Mouse (Mus musculus) adrenal gland, postnatal 10 days (tissue): ENCODE measurements around the gene Hspa5. TPM values are rescaled to one million over a fixed set of nuclear protein-coding genes. Genes with fewer than 3 reads are reported as not detected.
"Not testable (repeated sequence)": the region's sequence is repeated elsewhere in the genome, so short reads cannot be mapped to it uniquely, and the experiment has no call there.

Experiments used
- DNase-seq: peaks from one replicate; pipeline ENCODE4 v3.0.0; 2021; ENCODE audit warnings: mixed read lengths
- total RNA-seq, 2 experiments: library from RNA; stranded (reverse); gene quantifications; 2 replicates each; pipeline ENCODE4 v1.2.3; 2021

The Hspa5 gene
- total RNA-seq, 2 experiments from 2014 or later, result 414 to 539 TPM

- no peak for DNase-seq
Observed at GRCm38 (mm10) chr2:34808057-34808456, 36.3 kb downstream of the Hspa5 start.

- no peak for DNase-seq
Observed at GRCm38 (mm10) chr2:34809568-34809967, 37.8 kb downstream of the Hspa5 start.

DNA sequence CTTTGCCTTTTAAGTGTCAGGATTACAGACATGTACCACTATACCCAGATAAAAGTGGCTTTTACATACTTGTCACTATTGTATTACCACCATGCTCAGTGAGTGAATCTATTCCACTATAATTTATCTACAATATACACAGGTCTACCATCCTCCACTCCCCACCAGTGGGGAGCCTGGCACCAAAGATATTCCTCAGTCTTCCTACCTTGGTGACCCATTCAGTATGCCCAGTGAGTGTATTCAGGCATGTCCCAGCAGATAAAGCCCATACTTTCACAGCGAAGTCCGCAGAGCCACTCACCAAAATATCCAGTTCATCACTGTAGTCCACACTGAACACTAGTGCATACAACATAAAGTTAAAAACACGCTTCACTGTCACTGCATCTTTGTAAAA lies 39.0 kb downstream of the Hspa5 start:
- DNase-seq, result no peak

DNA sequence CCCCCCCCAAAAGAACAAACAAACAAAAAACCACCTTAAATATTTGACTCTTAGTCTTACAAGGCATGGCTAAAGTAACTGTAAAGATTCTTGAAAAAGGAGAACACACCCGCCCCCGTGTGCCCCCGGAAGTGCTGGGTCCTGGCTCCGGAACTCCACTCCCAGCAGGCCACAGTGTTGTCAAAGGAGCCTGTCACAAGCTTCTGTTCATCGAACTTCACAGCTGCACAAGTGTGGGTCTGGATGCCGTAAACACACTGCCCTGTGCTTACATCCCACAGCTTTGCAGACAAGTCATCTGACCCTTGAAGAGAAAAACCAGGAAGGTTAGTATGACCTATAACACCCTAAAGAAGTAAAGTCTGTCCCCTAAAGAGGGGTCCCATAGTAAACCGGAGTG lies 40.9 kb downstream of the Hspa5 start:
- DNase-seq, result no peak

DNA sequence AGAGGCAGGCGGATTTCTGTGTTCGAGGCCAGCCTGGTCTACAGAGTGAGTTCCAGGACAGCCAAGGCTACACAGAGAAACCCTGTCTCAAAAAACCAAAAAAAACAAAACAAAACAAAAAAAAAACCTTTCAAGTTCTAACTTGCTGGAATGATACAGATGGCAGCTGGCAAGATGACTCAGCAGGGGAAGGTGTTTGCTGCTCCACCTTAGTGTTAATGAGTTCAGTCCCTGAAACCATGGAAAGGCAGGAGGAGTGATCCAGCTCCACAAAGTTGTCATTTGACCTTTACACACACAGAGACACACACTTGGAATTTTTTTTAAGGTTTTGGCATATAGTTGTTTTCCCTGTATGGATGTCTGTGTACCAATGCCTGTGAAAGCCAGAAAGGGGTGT lies 44.1 kb downstream of the Hspa5 start:
- DNase-seq, result not testable (repeated sequence)

DNA sequence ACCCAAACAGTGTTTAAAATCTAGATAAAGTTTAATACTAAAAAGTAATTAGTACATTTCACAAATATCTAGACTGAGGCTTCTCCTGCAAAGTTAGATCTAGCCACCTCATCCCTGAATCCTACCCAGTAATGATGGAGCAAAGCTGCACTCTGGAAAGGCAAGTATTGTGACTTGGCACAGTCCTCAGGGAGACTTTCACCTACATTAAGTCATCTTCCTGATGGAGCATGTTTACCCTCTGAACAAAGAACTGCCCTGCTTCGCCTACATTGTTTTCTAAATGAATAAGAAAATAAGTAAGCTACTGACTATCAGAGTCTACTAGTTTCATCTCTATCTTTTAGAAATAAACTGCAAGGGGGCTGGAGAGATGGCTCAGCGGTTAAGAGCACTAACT lies 46.7 kb downstream of the Hspa5 start:
- no peak for DNase-seq

- peak; percentile 96 for DNase-seq
Observed at GRCm38 (mm10) chr2:34825827-34826459, 54.2 kb downstream of the Hspa5 start, which contains the start of gene Fbxw2. Fbxw2 (minus strand) TSS chr2:34826311.

DNA sequence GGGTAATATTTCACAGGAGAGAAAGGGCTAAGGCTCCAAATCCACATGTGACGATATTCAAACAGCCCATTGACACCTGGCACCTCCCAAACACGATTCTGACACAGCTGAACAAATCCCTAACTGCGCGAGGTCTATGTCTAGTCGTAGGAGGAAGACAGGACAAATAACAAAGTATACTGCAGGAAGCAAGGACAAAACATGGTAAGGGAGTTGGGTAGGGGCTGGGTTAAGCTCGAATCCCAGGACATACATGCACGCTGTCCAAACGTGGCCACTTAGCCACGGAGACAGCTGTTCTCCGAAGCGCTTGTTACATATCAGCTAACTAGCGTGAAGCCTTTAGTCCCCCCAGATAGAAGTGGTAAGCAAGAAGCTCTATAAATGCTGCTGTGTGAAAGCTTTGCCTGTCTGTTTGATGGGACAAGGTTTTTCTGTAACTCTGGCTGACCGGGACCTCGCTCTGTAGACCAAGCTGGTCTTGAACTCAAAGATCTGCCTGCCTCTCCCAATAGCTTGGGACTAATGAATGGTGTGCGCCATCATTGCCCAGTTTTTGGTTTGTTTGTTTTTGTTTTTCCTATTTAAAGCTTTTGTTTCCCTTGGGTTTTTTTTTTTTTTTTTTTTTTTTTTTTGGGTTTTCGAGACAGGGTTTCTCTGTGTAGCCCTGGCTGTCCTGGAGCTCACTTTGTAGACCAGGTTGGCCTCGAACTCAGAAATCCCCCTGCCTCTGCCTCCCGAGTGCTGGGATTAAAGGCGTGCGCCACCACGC lies 54.9 kb downstream of the Hspa5 start:
- peak; percentile 17 for DNase-seq

Other genes starting within 250 kb of the Hspa5 start
- 10 to 100 TPM; 47.3 to 55.6 TPM for gene Gapvd1, start 16.7 kb upstream of the Hspa5 start, total RNA-seq
- gene Rabepk, start 27.9 kb downstream of the Hspa5 start, total RNA-seq, result 10 to 100 TPM; 25.8 to 28.7 TPM
- gene Fbxw2, start 54.3 kb downstream of the Hspa5 start, total RNA-seq, result 10 to 100 TPM; 70.6 to 71.2 TPM
- gene Gm34653, start 61.0 kb downstream of the Hspa5 start, total RNA-seq, result not detected
- gene Cutal, start 102.4 kb downstream of the Hspa5 start, total RNA-seq, result 10 to 100 TPM in 1 of 2 experiments, 1 to 10 TPM in 1; 4.1 to 11.1 TPM
- 10 to 100 TPM; 29.7 to 38.5 TPM for gene Psmd5, start 103.0 kb downstream of the Hspa5 start, total RNA-seq
- gene Phf19, start 142.1 kb downstream of the Hspa5 start, total RNA-seq, result 1 to 10 TPM; 5.8 to 7.6 TPM
- gene Traf1, start 189.8 kb downstream of the Hspa5 start, total RNA-seq, result 1 to 10 TPM; 3.5 to 3.7 TPM